Mouse (Mus musculus) lung, postnatal 0 days (tissue): ENCODE measurements around the gene Serf2. TPM values are rescaled to one million over a fixed set of nuclear protein-coding genes. Genes with fewer than 3 reads are reported as not detected.

ENCODE experiments used
- ATAC-seq: fragments of 200-750 bp; cut with Nextera tagmentation; 2 replicates; pipeline ENCODE4 v1.8.0; 2017; ENCODE audit warnings: moderate library complexity
- DNase-seq: peaks from one replicate; pipeline ENCODE4 v3.0.0-alpha.2; 2016; ENCODE audit warnings: low spot score
- H3K27ac ChIP-seq: fragments of 300-500 bp; sonication (generic); 2 replicates; pipeline ENCODE4 v1.5.1; 2014; ENCODE audit warnings: antibody characterized with exemption, mild to moderate bottlenecking, low read length, mixed read lengths
- H3K27me3 ChIP-seq: fragments of 300-500 bp; sonication (generic); replicated peaks from 2 replicates; pipeline ENCODE4 v1.6.1; 2014; ENCODE audit warnings: low read length, mixed read lengths; ENCODE audit not compliant: insufficient read depth
- H3K36me3 ChIP-seq: fragments of 300-500 bp; sonication (generic); 2 replicates; pipeline ENCODE4 v1.6.1; 2014; ENCODE audit warnings: low read length, mixed read lengths; ENCODE audit not compliant: insufficient read depth
- H3K4me1 ChIP-seq: fragments of 300-500 bp; sonication (generic); 2 replicates; pipeline ENCODE4 v1.6.1; 2014; ENCODE audit warnings: antibody characterized with exemption, low read depth, low read length, mixed read lengths; ENCODE audit not compliant: insufficient read depth
- H3K4me2 ChIP-seq: fragments of 300-500 bp; sonication (generic); replicated peaks from 2 replicates; pipeline ENCODE4 v1.6.1; 2014; ENCODE audit warnings: low read depth, mild to moderate bottlenecking, low read length, moderate library complexity, mixed read lengths
- H3K4me3 ChIP-seq: fragments of 300-500 bp; sonication (generic); 2 replicates; pipeline ENCODE4 v1.5.1; 2014; ENCODE audit warnings: low read depth, low read length
- H3K9ac ChIP-seq: fragments of 300-500 bp; sonication (generic); replicated peaks from 2 replicates; pipeline ENCODE4 v1.6.1; 2014; ENCODE audit warnings: low read depth, mild to moderate bottlenecking
- H3K9me3 ChIP-seq: fragments of 300-500 bp; sonication (generic); 2 replicates; pipeline ENCODE4 v1.6.1; 2016; ENCODE audit warnings: low read length, mixed read lengths
- CTCF ChIP-seq: IDR thresholded peaks from 2 replicates; pipeline ENCODE4 v1.5.1; 2016; ENCODE audit warnings: antibody characterized with exemption, mild to moderate bottlenecking
- EP300 ChIP-seq: IDR thresholded peaks from 2 replicates; pipeline ENCODE4 v1.6.1; 2016; ENCODE audit warnings: antibody characterized with exemption, mild to moderate bottlenecking, control low read depth
- WGBS: fragments of 180-500 bp; shearing (Covaris S2); extraction: QIAGEN DNeasy Blood & Tissue Kit; methylation state at CpG from one replicate; pipeline ENCODE4 v1.1.7; 2014; 5-methylcytosine and 5-hydroxymethylcytosine counted together
- polyA plus RNA-seq: library from polyadenylated mRNA; unstranded; fragments of >200 nt; fragmentation: Nextera tagmentation; extraction: Ambion mirVana; gene quantifications from 2 replicates; pipeline ENCODE4 v1.2.1, GENCODE M21; 2015

The Serf2 gene
- 456 and 470 TPM in 2 replicates for polyA plus RNA-seq

GRCm38 (mm10) chr2:121448739-121449535, at the start of gene Serf2:
TSS of gene Serf2 (plus strand) at chr2:121449195.
- H3K4me2 ChIP-seq: peak within 1 kb of the TSS; percentile 73
- H3K9ac ChIP-seq: peak within 1 kb of the TSS; percentile 98
- H3K27ac ChIP-seq: peak within 1 kb of the TSS; percentile 98
- H3K4me3 ChIP-seq: peak within 1 kb of the TSS; percentile 99
- DNase-seq: peak; percentile 99
- 0 out of 2 replicates have a peak, but pooled peaks cover 2% of the 10 kb centered on the region for H3K4me1 ChIP-seq
- 1% methylated on average over 59 of the region's 74 CpGs for WGBS
- no peaks in the 10 kb centered on the region for H3K9me3 ChIP-seq
- no peaks in the 10 kb centered on the region for H3K27me3 ChIP-seq
- peak; percentile 97 for ATAC-seq
- no peak for TF ChIP-seq EP300
- TF ChIP-seq CTCF: no peak
- H3K36me3 ChIP-seq: no peaks in the 10 kb centered on the region; the same call in 1 of the 2 replicates

GRCm38 (mm10) chr2:121403296-121403695, 45.7 kb upstream of the Serf2 start:
- Histone ChIP-seq H3K4me1 (no peaks in the 10 kb centered on the region), H3K27ac (no peak overlapping the region), H3K9ac (no peak overlapping the region), H3K36me3 (no peaks in the 10 kb centered on the region), H3K9me3 (no peaks in the 10 kb centered on the region), H3K27me3 (no peaks in the 10 kb centered on the region), H3K4me3 (no peak overlapping the region), H3K4me2 (no peak overlapping the region)
- TF ChIP-seq CTCF: no peak
- TF ChIP-seq EP300: no peak
- peak; percentile 16 for DNase-seq
- ATAC-seq: no peak; the same call in 1 of the 2 replicates

GRCm38 (mm10) chr2:121408160-121408559, 40.8 kb upstream of the Serf2 start:
- TF ChIP-seq EP300 (no peak), CTCF (peak; percentile 62)
- H3K4me1 ChIP-seq: no peaks in the 10 kb centered on the region
- no peak overlapping the region for H3K4me2 ChIP-seq
- ATAC-seq: peak; percentile 28; the same call in 1 of the 2 replicates
- H3K4me3 ChIP-seq: no peak overlapping the region
- 26% methylated on average over 4 of the region's 4 CpGs for WGBS
- H3K36me3 ChIP-seq: no peaks in the 10 kb centered on the region
- no peaks in the 10 kb centered on the region for H3K9me3 ChIP-seq
- DNase-seq: peak; percentile 43
- H3K27me3 ChIP-seq: no peaks in the 10 kb centered on the region
- no peak overlapping the region for H3K27ac ChIP-seq
- H3K9ac ChIP-seq: no peak overlapping the region

- no peak for DNase-seq
- 0 out of 2 replicates have a peak, but pooled peaks have one; percentile 1 for ATAC-seq
Measured at GRCm38 (mm10) chr2:121412843-121413386, 36.1 kb upstream of the Serf2 start.

GRCm38 (mm10) chr2:121413387-121414042, 35.5 kb upstream of the Serf2 start, which contains the start of the genes Pdia3 and Catsper2:
TSS of gene Pdia3 (plus strand) at chr2:121413775.
TSS of gene Catsper2 (minus strand) at chr2:121413792.
- peak within 1 kb of the TSS; percentile 71 for H3K4me2 ChIP-seq
- peak within 1 kb of the TSS; percentile 93 for H3K4me3 ChIP-seq
- DNase-seq (peak; percentile 99), ATAC-seq (peak; percentile 99)
- no peaks in the 10 kb centered on the region for H3K9me3 ChIP-seq
- H3K36me3 ChIP-seq: no peaks in the 10 kb centered on the region
- peaks cover 12% of the 10 kb centered on the region; the same call in 1 of the 2 replicates for H3K4me1 ChIP-seq
- 2% methylated on average over 64 of the region's 68 CpGs for WGBS
- peak; percentile 60 for TF ChIP-seq CTCF
- no peak for TF ChIP-seq EP300
- peak within 1 kb of the TSS; percentile 97 for H3K27ac ChIP-seq
- no peaks in the 10 kb centered on the region for H3K27me3 ChIP-seq
- peak within 1 kb of the TSS; percentile 99 for H3K9ac ChIP-seq

More at GRCm38 (mm10) chr2:121412843-121413386, 36.1 kb upstream of the Serf2 start:
- peak overlapping the region; percentile 99 for H3K9ac ChIP-seq
- TF ChIP-seq CTCF: no peak
- TF ChIP-seq EP300: no peak
- no peaks in the 10 kb centered on the region for H3K9me3 ChIP-seq
- no peaks in the 10 kb centered on the region for H3K36me3 ChIP-seq
- H3K27me3 ChIP-seq: no peaks in the 10 kb centered on the region
- H3K27ac ChIP-seq: peak overlapping the region; percentile 97
- peak overlapping the region; percentile 93 for H3K4me3 ChIP-seq
- H3K4me1 ChIP-seq: peaks cover 12% of the 10 kb centered on the region; the same call in 1 of the 2 replicates
- H3K4me2 ChIP-seq: peak overlapping the region; percentile 71
- WGBS: 4% methylated on average over 4 of the region's 4 CpGs
